Mouse (Mus musculus): ENCODE results near the gene Gm37240. TPM values are rescaled to one million over a fixed set of nuclear protein-coding genes. Genes with fewer than 3 reads are reported as not detected.

Gm37240 gene
- polyA plus RNA-seq, 1 experiment from 2014 or later, result 0.43 TPM

DNA sequence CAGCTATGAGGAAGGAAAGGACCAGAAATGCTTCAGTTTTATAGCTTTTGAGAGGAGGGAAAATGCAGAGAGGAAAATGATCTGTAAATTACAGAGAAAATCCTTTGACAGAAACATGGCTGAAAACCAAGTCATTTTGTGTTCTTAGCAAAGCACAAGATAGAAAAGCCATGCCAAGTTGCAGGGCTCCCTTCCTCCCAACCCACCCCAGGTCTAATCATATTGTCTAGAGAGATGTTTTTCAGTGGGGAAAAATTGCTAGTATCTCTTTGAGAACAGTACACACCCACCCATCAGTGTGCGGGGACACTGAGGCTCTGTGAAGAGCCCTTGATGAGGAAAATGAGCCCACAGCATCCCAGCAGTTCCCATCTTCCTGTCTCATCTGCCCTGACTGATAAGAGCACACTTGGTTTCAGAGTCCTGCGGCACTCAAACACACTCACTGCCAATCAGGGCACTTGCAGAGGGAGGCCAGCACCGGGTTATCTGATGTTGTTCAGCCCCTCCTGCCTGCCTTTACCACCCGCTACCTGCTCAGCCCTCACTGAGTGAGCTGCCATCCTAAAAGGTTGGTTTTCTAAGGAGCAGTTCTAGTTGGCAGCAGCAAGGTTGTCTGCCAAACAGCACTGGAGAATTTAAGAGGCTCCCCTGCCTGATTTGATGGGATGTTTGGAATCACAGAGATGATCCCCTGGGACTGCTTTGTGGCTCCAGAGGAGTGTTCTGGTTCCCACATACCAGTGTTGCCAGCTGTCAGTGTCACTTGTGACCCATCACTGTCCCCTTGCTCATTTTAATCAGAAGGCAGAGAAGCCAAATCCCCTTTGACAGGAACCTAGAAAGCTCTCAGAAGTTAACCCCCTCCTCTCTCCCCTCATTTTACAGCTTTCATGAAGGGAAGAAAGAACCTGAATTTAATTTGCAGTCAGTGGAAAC is 234.3 kb downstream of the Gm37240 start:
- WGBS, result 84% methylated on average over 4 of the region's 4 CpGs
- H3K9me3 ChIP-seq (ENCODE audit: control insufficient read depth, low read length), result no peaks in the 10 kb centered on the region
- DNase-seq (ENCODE audit: low spot score), result no peak
- H3K4me3 ChIP-seq (ENCODE audit: low read depth, low read length), result no peak overlapping the region
- no peaks in the 10 kb centered on the region for H3K27me3 ChIP-seq (ENCODE audit: control insufficient read depth, insufficient read depth, low read length)
- H3K9ac ChIP-seq (ENCODE audit: low read length), result no peak overlapping the region
- no peak overlapping the region for H3K27ac ChIP-seq (ENCODE audit: low read depth, low read length)
- H3K4me1 ChIP-seq (replicated peaks; ENCODE audit: control insufficient read depth, insufficient read depth, low read length), result no peaks in the 10 kb centered on the region
- H3K4me2 ChIP-seq (ENCODE audit: low read depth, low read length, severe bottlenecking), result no peak overlapping the region
- no peak for ATAC-seq (replicated peaks; ENCODE audit: low FRiP score)
- no peaks in the 10 kb centered on the region for H3K36me3 ChIP-seq (ENCODE audit: control insufficient read depth, insufficient read depth, low read length)

DNA sequence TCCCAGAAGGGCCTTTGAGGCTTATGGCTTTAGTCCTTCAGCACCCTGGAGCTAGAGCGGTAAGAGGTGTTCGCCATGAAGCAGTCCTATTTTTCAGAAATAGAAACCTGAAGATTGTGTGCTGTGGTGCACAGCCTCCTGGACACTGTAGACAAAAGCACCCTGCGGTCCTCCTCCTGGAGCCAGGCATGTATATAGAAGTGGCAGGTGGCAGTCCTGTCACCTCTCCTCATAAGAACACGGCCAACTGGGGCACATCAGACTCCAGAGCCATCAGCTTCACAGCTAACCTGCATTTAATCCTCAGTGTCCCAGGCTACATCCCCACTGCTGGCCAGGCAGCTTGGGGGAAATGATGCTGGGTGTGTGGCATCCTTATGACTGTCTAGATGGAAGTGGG is 238.1 kb downstream of the Gm37240 start:
- no peaks in the 10 kb centered on the region for H3K36me3 ChIP-seq (ENCODE audit: control insufficient read depth, insufficient read depth, low read length)
- H3K4me3 ChIP-seq (ENCODE audit: low read depth, low read length), result no peak overlapping the region
- no peaks in the 10 kb centered on the region for H3K27me3 ChIP-seq (ENCODE audit: control insufficient read depth, insufficient read depth, low read length)
- no peak overlapping the region for H3K9ac ChIP-seq (ENCODE audit: low read length)
- H3K9me3 ChIP-seq (ENCODE audit: control insufficient read depth, low read length), result no peaks in the 10 kb centered on the region
- ATAC-seq (replicated peaks; ENCODE audit: low FRiP score) (no peak), DNase-seq (ENCODE audit: low spot score) (no peak)
- H3K27ac ChIP-seq (ENCODE audit: low read depth, low read length), result no peak overlapping the region
- no peaks in the 10 kb centered on the region for H3K4me1 ChIP-seq (replicated peaks; ENCODE audit: control insufficient read depth, insufficient read depth, low read length)
- 92% methylated on average over 4 of the region's 4 CpGs for WGBS
- no peak overlapping the region for H3K4me2 ChIP-seq (ENCODE audit: low read depth, low read length, severe bottlenecking)

GRCm38 (mm10) chr3:85645517-85646004 is 241.8 kb downstream of the Gm37240 start:
- Histone ChIP-seq H3K9ac (ENCODE audit: low read length) (no peak overlapping the region), H3K36me3 (ENCODE audit: control insufficient read depth, insufficient read depth, low read length) (no peaks in the 10 kb centered on the region), H3K4me2 (ENCODE audit: low read depth, low read length, severe bottlenecking) (no peak overlapping the region), H3K27ac (ENCODE audit: low read depth, low read length) (no peak overlapping the region), H3K4me3 (ENCODE audit: low read depth, low read length) (no peak overlapping the region), H3K9me3 (ENCODE audit: control insufficient read depth, low read length) (no peaks in the 10 kb centered on the region), H3K4me1 (replicated peaks; ENCODE audit: control insufficient read depth, insufficient read depth, low read length) (no peaks in the 10 kb centered on the region), H3K27me3 (ENCODE audit: control insufficient read depth, insufficient read depth, low read length) (no peaks in the 10 kb centered on the region)
- WGBS, result 90% methylated on average over 7 of the region's 7 CpGs
- DNase-seq (ENCODE audit: low spot score) (no peak), ATAC-seq (replicated peaks; ENCODE audit: low FRiP score) (no peak)

GRCm38 (mm10) chr3:85644814-85645213 is 242.5 kb downstream of the Gm37240 start:
- Histone ChIP-seq H3K36me3 (ENCODE audit: control insufficient read depth, insufficient read depth, low read length) (no peaks in the 10 kb centered on the region), H3K4me3 (ENCODE audit: low read depth, low read length) (no peak overlapping the region), H3K27ac (ENCODE audit: low read depth, low read length) (no peak overlapping the region), H3K4me2 (ENCODE audit: low read depth, low read length, severe bottlenecking) (no peak overlapping the region), H3K9ac (ENCODE audit: low read length) (no peak overlapping the region), H3K9me3 (ENCODE audit: control insufficient read depth, low read length) (no peaks in the 10 kb centered on the region), H3K4me1 (replicated peaks; ENCODE audit: control insufficient read depth, insufficient read depth, low read length) (no peaks in the 10 kb centered on the region), H3K27me3 (ENCODE audit: control insufficient read depth, insufficient read depth, low read length) (no peaks in the 10 kb centered on the region)
- ATAC-seq (replicated peaks; ENCODE audit: low FRiP score) (no peak), DNase-seq (ENCODE audit: low spot score) (no peak)
- WGBS, result 86% methylated on average over 3 of the region's 3 CpGs

DNA sequence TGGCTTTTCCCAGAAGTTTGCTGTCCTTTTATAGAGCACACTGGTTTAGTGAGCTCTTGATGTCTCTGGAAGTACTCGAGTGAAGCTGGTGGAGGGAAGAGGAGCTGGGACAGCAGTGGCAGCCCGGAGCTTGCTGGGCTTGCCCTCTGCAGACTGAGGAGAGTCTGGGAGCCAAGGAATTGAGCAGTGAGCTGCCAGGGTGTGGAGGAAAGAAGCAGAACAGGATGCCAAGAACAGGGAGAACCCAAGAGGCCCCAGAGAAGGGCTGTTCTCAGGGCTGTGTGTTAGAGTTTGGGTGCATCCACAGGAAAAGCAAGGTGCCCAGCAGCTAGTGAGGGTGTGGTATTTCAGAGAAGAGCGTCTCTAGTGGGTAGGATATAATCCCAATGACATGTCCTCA is 245.6 kb downstream of the Gm37240 start:
- H3K4me2 ChIP-seq (ENCODE audit: low read depth, low read length, severe bottlenecking), result no peak overlapping the region
- no peak overlapping the region for H3K27ac ChIP-seq (ENCODE audit: low read depth, low read length)
- no peak overlapping the region for H3K9ac ChIP-seq (ENCODE audit: low read length)
- no peak overlapping the region for H3K4me3 ChIP-seq (ENCODE audit: low read depth, low read length)
- ATAC-seq (replicated peaks; ENCODE audit: low FRiP score), result no peak
- H3K4me1 ChIP-seq (replicated peaks; ENCODE audit: control insufficient read depth, insufficient read depth, low read length), result no peaks in the 10 kb centered on the region
- 88% methylated on average over 3 of the region's 3 CpGs for WGBS
- no peaks in the 10 kb centered on the region for H3K9me3 ChIP-seq (ENCODE audit: control insufficient read depth, low read length)
- no peaks in the 10 kb centered on the region for H3K36me3 ChIP-seq (ENCODE audit: control insufficient read depth, insufficient read depth, low read length)
- DNase-seq (ENCODE audit: low spot score), result no peak
- no peaks in the 10 kb centered on the region for H3K27me3 ChIP-seq (ENCODE audit: control insufficient read depth, insufficient read depth, low read length)

DNA sequence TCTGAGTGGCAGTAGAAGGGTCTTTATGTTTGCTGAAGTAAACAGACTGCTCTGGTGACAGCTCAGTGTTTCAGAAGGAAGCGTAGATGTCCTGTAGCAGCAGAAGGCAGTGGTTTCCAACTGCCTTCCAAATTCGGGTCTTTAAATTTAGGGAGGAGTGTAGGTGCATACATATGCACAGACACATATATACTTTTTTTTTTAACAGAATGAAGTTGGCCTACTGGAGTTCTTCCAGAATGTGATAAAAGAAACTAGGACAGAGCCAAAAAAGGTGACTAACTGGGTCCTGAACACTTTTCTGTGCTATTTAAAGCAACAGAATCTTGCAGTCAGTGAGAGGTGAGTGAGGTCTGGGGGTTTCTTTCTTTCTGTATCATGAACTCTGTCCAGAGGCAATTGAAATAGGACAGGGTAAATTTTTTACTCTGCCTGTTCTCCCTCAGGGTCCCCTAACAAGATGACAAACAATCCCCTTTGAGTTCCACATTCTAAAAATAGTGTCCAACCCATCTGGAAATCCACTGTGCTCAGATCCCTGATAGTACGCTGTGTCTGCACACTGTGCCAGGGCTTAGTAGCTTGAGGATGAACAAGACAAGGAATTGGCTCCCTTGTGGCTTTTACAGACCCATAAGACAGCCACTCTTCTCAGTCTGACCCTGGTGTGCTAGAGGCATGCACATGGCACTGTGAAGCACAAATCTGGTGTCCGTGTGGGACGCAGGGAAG is 250.4 kb downstream of the Gm37240 start:
- Histone ChIP-seq H3K27ac (ENCODE audit: low read depth, low read length) (no peak overlapping the region), H3K4me2 (ENCODE audit: low read depth, low read length, severe bottlenecking) (no peak overlapping the region), H3K9me3 (ENCODE audit: control insufficient read depth, low read length) (no peaks in the 10 kb centered on the region), H3K4me1 (replicated peaks; ENCODE audit: control insufficient read depth, insufficient read depth, low read length) (no peaks in the 10 kb centered on the region), H3K36me3 (ENCODE audit: control insufficient read depth, insufficient read depth, low read length) (no peaks in the 10 kb centered on the region), H3K4me3 (ENCODE audit: low read depth, low read length) (no peak overlapping the region), H3K27me3 (ENCODE audit: control insufficient read depth, insufficient read depth, low read length) (no peaks in the 10 kb centered on the region), H3K9ac (ENCODE audit: low read length) (no peak overlapping the region)
- ATAC-seq (replicated peaks; ENCODE audit: low FRiP score) (no peak), DNase-seq (ENCODE audit: low spot score) (no peak)
- 89% methylated on average over 5 of the region's 5 CpGs for WGBS

GRCm38 (mm10) chr3:85635591-85635990 is 251.7 kb downstream of the Gm37240 start:
- DNase-seq (ENCODE audit: low spot score) (no peak), ATAC-seq (replicated peaks; ENCODE audit: low FRiP score) (no peak)
- Histone ChIP-seq H3K9me3 (ENCODE audit: control insufficient read depth, low read length) (no peaks in the 10 kb centered on the region), H3K27me3 (ENCODE audit: control insufficient read depth, insufficient read depth, low read length) (no peaks in the 10 kb centered on the region), H3K27ac (ENCODE audit: low read depth, low read length) (no peak overlapping the region), H3K4me2 (ENCODE audit: low read depth, low read length, severe bottlenecking) (no peak overlapping the region), H3K4me3 (ENCODE audit: low read depth, low read length) (no peak overlapping the region), H3K36me3 (ENCODE audit: control insufficient read depth, insufficient read depth, low read length) (no peaks in the 10 kb centered on the region), H3K4me1 (replicated peaks; ENCODE audit: control insufficient read depth, insufficient read depth, low read length) (no peaks in the 10 kb centered on the region), H3K9ac (ENCODE audit: low read length) (no peak overlapping the region)
- 93% methylated on average over 2 of the region's 2 CpGs for WGBS

DNA sequence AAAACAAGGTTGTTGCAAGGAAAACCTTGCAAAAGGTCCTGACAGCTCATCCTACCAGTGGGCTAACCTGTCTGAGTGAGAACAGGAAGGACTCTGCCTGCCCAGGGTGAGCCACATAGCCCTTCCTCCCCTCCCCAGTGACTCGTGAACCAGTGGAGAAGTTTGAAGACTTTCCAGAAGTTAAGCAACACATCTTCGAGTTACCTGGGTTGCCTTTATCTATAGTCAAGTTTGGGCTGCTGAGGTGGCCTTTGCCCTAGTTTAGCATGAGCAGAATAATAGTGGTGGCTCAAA is 252.2 kb downstream of the Gm37240 start:
- Histone ChIP-seq H3K36me3 (ENCODE audit: control insufficient read depth, insufficient read depth, low read length) (no peaks in the 10 kb centered on the region), H3K4me1 (replicated peaks; ENCODE audit: control insufficient read depth, insufficient read depth, low read length) (no peaks in the 10 kb centered on the region), H3K9ac (ENCODE audit: low read length) (no peak overlapping the region), H3K27ac (ENCODE audit: low read depth, low read length) (no peak overlapping the region), H3K27me3 (ENCODE audit: control insufficient read depth, insufficient read depth, low read length) (no peaks in the 10 kb centered on the region), H3K4me2 (ENCODE audit: low read depth, low read length, severe bottlenecking) (no peak overlapping the region), H3K9me3 (ENCODE audit: control insufficient read depth, low read length) (no peaks in the 10 kb centered on the region), H3K4me3 (ENCODE audit: low read depth, low read length) (no peak overlapping the region)
- 87% methylated on average over 2 of the region's 2 CpGs for WGBS
- ATAC-seq (replicated peaks; ENCODE audit: low FRiP score) (no peak), DNase-seq (ENCODE audit: low spot score) (no peak)

Data from forebrain, embryonic 11.5 days (tissue).